ENCODE assay signal across 14 mouse cellular contexts in genomic region chr13:43995623-43996022, GRCm38 (mm10).
DNase-seq lines count a peak whose midpoint lies in the region.
"Had no signal": no experiment of that assay in that cellular context is flagged by ENCODE, and none has a peak within 500 bp of the region (broad histone marks: within the 10 kb centered on the region; RNA-seq: fewer than 3 reads in every experiment).

No protein-coding gene starts in this region.

- no peaks in the 10 kb centered on the region for H3K27me3 ChIP-seq in heart, embryonic 10.5 days (ENCODE audit: insufficient read depth, poor library complexity, severe bottlenecking)

- H3K4me3 ChIP-seq in heart, embryonic 10.5 days: no peak overlapping the region
- H3K4me3 ChIP-seq: erythroblast, embryonic 14.5 days; hindbrain, embryonic 15.5 days; left cerebral cortex, adult 2 months had no signal

- H3K36me3 ChIP-seq in heart, embryonic 10.5 days: no peaks in the 10 kb centered on the region
- H3K36me3 ChIP-seq: hindbrain, embryonic 15.5 days had no signal

- WGBS in heart, embryonic 10.5 days: 31% methylated on average over 3 of the region's 3 CpGs

- H3K9me3 ChIP-seq in heart, embryonic 10.5 days: no peaks in the 10 kb centered on the region
- H3K9me3 ChIP-seq: hindbrain, embryonic 15.5 days had no signal

- DNase-seq in heart, adult 18-20 months: peak; percentile 20 to 55
- DNase-seq in heart, embryonic 10.5 days (ENCODE audit: low spot score): no peak
- peak; percentile 60 for DNase-seq in adrenal gland, postnatal 10 days
- peak; percentile 36 for DNase-seq in heart, postnatal 4 days
- peak; percentile 80 for DNase-seq in lung, postnatal 10 days
- DNase-seq in adipocyte (ENCODE audit: low spot score): no peak
- DNase-seq in frontal cortex, postnatal 14 days (ENCODE audit: low spot score in 2 of 2): no peak
- DNase-seq in spleen, postnatal 10 days (ENCODE audit: low spot score in 2 of 2): no peak
- DNase-seq: cerebellum, adult 8-10 months; embryo, embryonic 11 days; spleen, adult 18-20 months had no signal

- peaks cover 22% of the 10 kb centered on the region for H3K4me1 ChIP-seq in heart, embryonic 10.5 days

- no peak overlapping the region for H3K27ac ChIP-seq in heart, embryonic 10.5 days
- H3K27ac ChIP-seq: hindbrain, embryonic 15.5 days; left cerebral cortex, adult 2 months had no signal

Comparison
In these comparisons a context has a peak if more than half of its experiments do, and no peak if none do; other contexts are left out.
1. DNase-seq: peak in heart, adult 18-20 months (2 of 2), adrenal gland, postnatal 10 days (single experiment), heart, postnatal 4 days (single experiment) and lung, postnatal 10 days (single experiment); none in heart, embryonic 10.5 days (single experiment), adipocyte (single experiment), frontal cortex, postnatal 14 days (0 of 2) and spleen, postnatal 10 days (0 of 2).